20 mouse cellular contexts compared by ENCODE assay signal in the genomic region with DNA sequence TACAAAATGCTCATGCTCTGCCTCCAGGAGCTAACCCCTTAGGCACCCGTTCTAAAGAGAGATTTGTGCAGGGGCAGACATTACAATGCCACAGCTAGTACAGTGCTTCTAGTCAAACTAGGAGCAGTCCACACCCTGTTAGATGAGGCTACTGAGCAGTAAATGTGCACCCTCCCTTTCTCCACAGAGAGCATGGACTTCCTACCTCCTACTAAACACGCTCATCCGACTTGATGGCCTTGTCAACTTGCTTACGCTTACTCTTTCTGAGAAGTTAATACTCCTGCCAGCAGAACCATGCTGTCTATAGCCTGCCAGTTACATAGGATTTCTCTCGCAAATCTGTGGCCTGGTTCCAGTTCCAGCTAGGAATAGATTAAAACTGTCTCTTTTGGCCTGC.
"Had no signal": no experiment of that assay in that cellular context is flagged by ENCODE, and none has a peak within 500 bp of the region (broad histone marks: within the 10 kb centered on the region; RNA-seq: fewer than 3 reads in every experiment).

No protein-coding gene starts in this region.

- DNase-seq: kidney, adult 8-10 months; kidney, postnatal 10 days; kidney, postnatal 36 days; layer of hippocampus, postnatal 36 days; liver, embryonic 13.5 days; lung, postnatal 4 days; midbrain, embryonic 14.5 days; right cerebral cortex, adult 18-20 months; right cerebral cortex, postnatal 14 days; right cerebral cortex, postnatal 4 days; thymus, adult 2 months; thymus, postnatal 14 days; thymus, postnatal 4 days had no signal

- H3K9ac ChIP-seq: kidney, embryonic 15.5 days; liver, embryonic 13.5 days; neural tube, embryonic 12.5 days; neural tube, embryonic 15.5 days had no signal

- ATAC-seq: lung, postnatal 0 days had no signal

- H3K4me3 ChIP-seq: kidney, embryonic 15.5 days; left cerebral cortex, adult 2 months; liver, embryonic 13.5 days; neural tube, embryonic 12.5 days; neural tube, embryonic 15.5 days had no signal

- H3K27me3 ChIP-seq: kidney, embryonic 15.5 days; liver, embryonic 13.5 days; neural tube, embryonic 12.5 days; neural tube, embryonic 15.5 days had no signal

- H3K36me3 ChIP-seq: neural tube, embryonic 12.5 days had no signal

- H3K9me3 ChIP-seq: kidney, embryonic 15.5 days; liver, embryonic 13.5 days; neural tube, embryonic 12.5 days; neural tube, embryonic 15.5 days had no signal

- H3K4me1 ChIP-seq: kidney, embryonic 15.5 days; liver, embryonic 13.5 days; neural tube, embryonic 12.5 days; neural tube, embryonic 15.5 days had no signal

- H3K27ac ChIP-seq: kidney, embryonic 15.5 days; left cerebral cortex, adult 2 months; liver, embryonic 13.5 days; neural tube, embryonic 12.5 days; neural tube, embryonic 15.5 days; stomach, postnatal 0 days had no signal

- H3K4me2 ChIP-seq: kidney, embryonic 15.5 days; liver, embryonic 13.5 days; midbrain, embryonic 11.5 days; neural tube, embryonic 12.5 days; neural tube, embryonic 15.5 days had no signal
